Mouse (Mus musculus) spleen, adult 2 months (tissue): Measurements from ENCODE around the gene Rpl36al.

Source experiments
- CTCF ChIP-seq: fragments of 200-500 bp; IDR thresholded peaks from 2 replicates; pipeline ENCODE4 v1.5.1; 2011; ENCODE audit warnings: mild to moderate bottlenecking, inconsistent platforms; ENCODE audit not compliant: insufficient read depth, insufficient read length, insufficient replicate concordance; ENCODE audit errors: extremely low read depth
- POLR2A ChIP-seq: fragments of 200-500 bp; IDR thresholded peaks from 2 replicates; pipeline ENCODE4 v1.6.1; 2011; ENCODE audit warnings: low read depth, low read length, inconsistent platforms

- TF ChIP-seq POLR2A (no peak), CTCF (no peak)
These were observed 32.7 kb upstream of the Rpl36al start for GRCm38 (mm10) chr12:69216587-69216986.
